Mouse (Mus musculus) bone marrow, adult 2 months (tissue): ENCODE results near the gene Slc34a2. TPM values are rescaled to one million over a fixed set of nuclear protein-coding genes. Genes with fewer than 3 reads are reported as not detected.

ENCODE experiments used
- H3K27ac ChIP-seq: fragments of 200-500 bp; 2 replicates; pipeline ENCODE4 v1.5.1; 2012; ENCODE audit warnings: low read depth, mild to moderate bottlenecking, control low read depth, inconsistent platforms, low read length; ENCODE audit not compliant: control insufficient read depth, poor library complexity, insufficient read depth
- H3K4me1 ChIP-seq: fragments of 200-500 bp; 2 replicates; pipeline ENCODE4 v1.6.1; 2011; ENCODE audit warnings: low read length; ENCODE audit not compliant: control insufficient read depth, insufficient read depth
- H3K4me3 ChIP-seq: fragments of 200-500 bp; replicated peaks from 2 replicates; pipeline ENCODE3; 2011; ENCODE audit warnings: mild to moderate bottlenecking, low read depth, low read length, control low read depth; ENCODE audit not compliant: control insufficient read depth
- CTCF ChIP-seq: fragments of 200-500 bp; IDR thresholded peaks from 2 replicates; pipeline ENCODE4 v1.5.1; 2011; ENCODE audit warnings: low read length, control low read depth; ENCODE audit not compliant: control insufficient read depth, insufficient read depth
- POLR2A ChIP-seq: fragments of 200-500 bp; IDR thresholded peaks from 2 replicates; pipeline ENCODE4 v1.6.1; 2011; ENCODE audit warnings: low read depth, mild to moderate bottlenecking, control low read depth, low read length, borderline replicate concordance; ENCODE audit not compliant: control insufficient read depth
- WGBS: fragments of 180-500 bp; shearing (Covaris S2); methylation state at CpG from one replicate; pipeline ENCODE4 v1.1.7; 2018; 5-methylcytosine and 5-hydroxymethylcytosine counted together
- polyA plus RNA-seq: library from polyadenylated mRNA; stranded (reverse); fragments of >200 nt; gene quantifications from 2 replicates; pipeline ENCODE4 v1.2.4, GENCODE M21; 2011; ENCODE audit warnings: low replicate concordance; ENCODE audit not compliant: missing spikeins, insufficient read depth, insufficient read length

Gene Slc34a2
- polyA plus RNA-seq, 1 experiment = 0.87 TPM

- Histone ChIP-seq H3K4me3 (no peak overlapping the region), H3K27ac (no peak overlapping the region), H3K4me1 (no peaks in the 10 kb centered on the region)
- 69% methylated on average over 7 of the region's 7 CpGs for WGBS
- TF ChIP-seq CTCF (no peak), POLR2A (no peak)
These were observed 49.6 kb downstream of the Slc34a2 start for GRCm38 (mm10) chr5:53087452-53087851.

GRCm38 (mm10) chr5:53091331-53091730 is 53.5 kb downstream of the Slc34a2 start:
- Histone ChIP-seq H3K4me1 (no peaks in the 10 kb centered on the region), H3K4me3 (no peak overlapping the region), H3K27ac (no peak overlapping the region)
- TF ChIP-seq CTCF = no peak
- no peak for TF ChIP-seq POLR2A
- 75% methylated on average over 3 of the region's 3 CpGs for WGBS

GRCm38 (mm10) chr5:53101848-53102473 is 64.1 kb downstream of the Slc34a2 start:
- WGBS = 79% methylated on average over 12 of the region's 12 CpGs
- H3K27ac ChIP-seq = no peak overlapping the region
- H3K4me1 ChIP-seq = no peaks in the 10 kb centered on the region
- no peak for TF ChIP-seq CTCF
- TF ChIP-seq POLR2A = no peak
- H3K4me3 ChIP-seq = no peak overlapping the region

- Histone ChIP-seq H3K27ac (no peak overlapping the region), H3K4me1 (no peaks in the 10 kb centered on the region), H3K4me3 (no peak overlapping the region)
- TF ChIP-seq CTCF (no peak), POLR2A (no peak)
- 75% methylated on average over 13 of the region's 13 CpGs for WGBS
These were observed 66.4 kb downstream of the Slc34a2 start for GRCm38 (mm10) chr5:53104177-53104855.

GRCm38 (mm10) chr5:53105716-53106115 is 67.8 kb downstream of the Slc34a2 start:
- H3K27ac ChIP-seq = no peak overlapping the region
- H3K4me3 ChIP-seq = no peak overlapping the region
- WGBS = 71% methylated on average over 8 of the region's 8 CpGs
- TF ChIP-seq POLR2A = no peak
- TF ChIP-seq CTCF = no peak
- H3K4me1 ChIP-seq = no peaks in the 10 kb centered on the region

- TF ChIP-seq POLR2A = no peak
- no peak for TF ChIP-seq CTCF
- Histone ChIP-seq H3K4me3 (no peak overlapping the region), H3K27ac (no peak overlapping the region), H3K4me1 (no peaks in the 10 kb centered on the region)
- 78% methylated on average over 4 of the region's 4 CpGs for WGBS
These were observed 68.2 kb downstream of the Slc34a2 start for GRCm38 (mm10) chr5:53106125-53106524.

GRCm38 (mm10) chr5:53106731-53107130 is 68.8 kb downstream of the Slc34a2 start:
- H3K4me1 ChIP-seq = no peaks in the 10 kb centered on the region
- H3K4me3 ChIP-seq = no peak overlapping the region
- TF ChIP-seq CTCF (no peak), POLR2A (no peak)
- WGBS = 37% methylated on average over 4 of the region's 4 CpGs
- H3K27ac ChIP-seq = no peak overlapping the region

GRCm38 (mm10) chr5:53108026-53108425 is 70.1 kb downstream of the Slc34a2 start:
- H3K4me1 ChIP-seq = no peaks in the 10 kb centered on the region
- no peak overlapping the region for H3K27ac ChIP-seq
- no peak overlapping the region for H3K4me3 ChIP-seq
- TF ChIP-seq POLR2A = no peak
- no peak for TF ChIP-seq CTCF
- 81% methylated on average over 9 of the region's 9 CpGs for WGBS
